In the genomic region with DNA sequence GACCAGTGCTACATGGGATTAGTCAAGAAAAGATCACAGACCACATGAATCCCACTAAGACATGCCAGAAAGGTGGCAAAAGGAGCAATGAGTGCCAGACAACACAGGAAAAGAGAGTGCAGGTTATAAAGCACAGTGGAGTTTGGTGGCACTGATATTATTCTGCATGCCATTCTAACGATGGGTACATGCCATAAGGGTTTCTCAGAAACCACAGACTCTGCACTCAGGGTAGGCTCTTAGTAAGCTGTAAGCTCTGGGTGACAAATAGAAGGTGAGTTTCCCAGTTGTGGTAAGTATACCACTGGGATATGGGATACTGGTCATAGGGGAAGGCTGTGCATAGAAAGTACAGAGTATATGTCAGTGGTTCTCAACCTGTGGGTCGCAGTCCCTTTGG, we compare ENCODE assay signal across 16 mouse cellular contexts.
"Had no signal": no experiment of that assay in that cellular context is flagged by ENCODE, and none has a peak within 500 bp of the region (broad histone marks: within the 10 kb centered on the region; RNA-seq: fewer than 3 reads in every experiment).

No protein-coding gene starts in this region.

- H3K36me3 ChIP-seq: neural tube, embryonic 13.5 days; neural tube, embryonic 15.5 days; stomach, embryonic 15.5 days had no signal

- H3K9ac ChIP-seq: neural tube, embryonic 13.5 days; neural tube, embryonic 15.5 days; stomach, embryonic 15.5 days had no signal

- DNase-seq: retina, postnatal 1 day; right cerebral cortex, adult 18-20 months; right cerebral cortex, postnatal 14 days; right cerebral cortex, postnatal 25 days; right cerebral cortex, postnatal 4 days; spleen, adult 18-20 months; thymus, adult 18-20 months; thymus, adult 2 months; thymus, postnatal 14 days; thymus, postnatal 25 days; thymus, postnatal 36 days; thymus, postnatal 4 days had no signal

- H3K4me3 ChIP-seq: neural tube, embryonic 13.5 days; neural tube, embryonic 15.5 days; stomach, embryonic 15.5 days had no signal

- H3K27ac ChIP-seq: neural tube, embryonic 13.5 days; neural tube, embryonic 15.5 days; stomach, embryonic 15.5 days; stomach, postnatal 0 days had no signal

- H3K9me3 ChIP-seq: neural tube, embryonic 13.5 days; neural tube, embryonic 15.5 days; stomach, embryonic 15.5 days had no signal

- H3K27me3 ChIP-seq: neural tube, embryonic 13.5 days; neural tube, embryonic 15.5 days; stomach, embryonic 15.5 days had no signal

- H3K4me2 ChIP-seq: neural tube, embryonic 13.5 days; neural tube, embryonic 15.5 days; stomach, embryonic 15.5 days had no signal

- H3K4me1 ChIP-seq: neural tube, embryonic 13.5 days; neural tube, embryonic 15.5 days; stomach, embryonic 15.5 days had no signal
